Comparison of ENCODE assay signal across 34 mouse cellular contexts in genomic region chr6:10456044-10456443, GRCm38 (mm10).
"Had no signal": no experiment of that assay in that cellular context is flagged by ENCODE, and none has a peak within 500 bp of the region (broad histone marks: within the 10 kb centered on the region; RNA-seq: fewer than 3 reads in every experiment).

No protein-coding gene starts in this region.

- ATAC-seq: hindbrain, embryonic 16.5 days; hindbrain, postnatal 0 days; inflammation-experienced regulatory T-cells, adult 6 months; intestine, embryonic 15.5 days; intestine, embryonic 16.5 days; intestine, postnatal 0 days had no signal

- H3K27ac ChIP-seq: heart, embryonic 10.5 days; heart, embryonic 13.5 days; heart, embryonic 15.5 days; hindbrain, embryonic 10.5 days; hindbrain, embryonic 12.5 days; hindbrain, embryonic 13.5 days; hindbrain, embryonic 14.5 days; hindbrain, embryonic 15.5 days; hindbrain, postnatal 0 days; intestine, embryonic 15.5 days; kidney, embryonic 15.5 days; kidney, postnatal 0 days; layer of hippocampus, adult 2 months had no signal

- H3K9ac ChIP-seq: heart, embryonic 13.5 days; heart, embryonic 15.5 days; hindbrain, embryonic 12.5 days; hindbrain, embryonic 13.5 days; hindbrain, embryonic 14.5 days; hindbrain, embryonic 15.5 days; intestine, embryonic 15.5 days; kidney, embryonic 15.5 days had no signal

- H3K4me1 ChIP-seq: heart, embryonic 10.5 days; heart, embryonic 13.5 days; heart, embryonic 15.5 days; hindbrain, embryonic 10.5 days; hindbrain, embryonic 12.5 days; hindbrain, embryonic 13.5 days; hindbrain, embryonic 15.5 days; intestine, embryonic 15.5 days; kidney, embryonic 15.5 days had no signal

- H3K36me3 ChIP-seq: heart, embryonic 10.5 days; heart, embryonic 13.5 days; heart, embryonic 15.5 days; hindbrain, embryonic 10.5 days; hindbrain, embryonic 12.5 days; hindbrain, embryonic 13.5 days; hindbrain, embryonic 15.5 days; intestine, embryonic 15.5 days; kidney, embryonic 15.5 days had no signal

- H3K4me3 ChIP-seq: heart, embryonic 10.5 days; heart, embryonic 13.5 days; heart, embryonic 15.5 days; hindbrain, embryonic 10.5 days; hindbrain, embryonic 12.5 days; hindbrain, embryonic 13.5 days; hindbrain, embryonic 15.5 days; intestine, embryonic 15.5 days; kidney, embryonic 15.5 days; layer of hippocampus, adult 2 months had no signal

- H3K4me2 ChIP-seq: heart, embryonic 11.5 days; heart, embryonic 13.5 days; heart, embryonic 15.5 days; hindbrain, embryonic 12.5 days; hindbrain, embryonic 13.5 days; hindbrain, embryonic 14.5 days; hindbrain, embryonic 15.5 days; intestine, embryonic 15.5 days; kidney, embryonic 15.5 days had no signal

- DNase-seq: heart, postnatal 10 days; heart, postnatal 14 days; heart, postnatal 36 days; heart, postnatal 4 days; kidney, adult 11 months; kidney, adult 18-20 months; kidney, adult 2 months; kidney, adult 8-10 months; kidney, adult 9 months; kidney, postnatal 10 days; kidney, postnatal 14 days; kidney, postnatal 25 days; kidney, postnatal 36 days; kidney, postnatal 4 days; layer of hippocampus, adult 9-11 months; layer of hippocampus, postnatal 36 days had no signal

- H3K9me3 ChIP-seq: heart, embryonic 10.5 days; heart, embryonic 13.5 days; heart, embryonic 15.5 days; hindbrain, embryonic 10.5 days; hindbrain, embryonic 12.5 days; hindbrain, embryonic 13.5 days; hindbrain, embryonic 15.5 days; intestine, embryonic 15.5 days; kidney, embryonic 15.5 days had no signal

- H3K27me3 ChIP-seq: heart, embryonic 13.5 days; heart, embryonic 15.5 days; hindbrain, embryonic 12.5 days; hindbrain, embryonic 13.5 days; hindbrain, embryonic 15.5 days; intestine, embryonic 15.5 days; kidney, embryonic 15.5 days had no signal
